Mouse (Mus musculus) liver, postnatal 0 days (tissue): ENCODE data around the gene Ube2l6.

Experiments
- CTCF ChIP-seq: sonication (generic); IDR thresholded peaks from 2 replicates; pipeline ENCODE4 v1.5.1; 2016; ENCODE audit warnings: antibody characterized with exemption, low read depth
- EP300 ChIP-seq: IDR thresholded peaks from 2 replicates; pipeline ENCODE4 v1.6.1; 2016; ENCODE audit warnings: antibody characterized with exemption, low read depth, mild to moderate bottlenecking

- TF ChIP-seq CTCF = no peak
- TF ChIP-seq EP300 = no peak
These were observed 48.5 kb upstream of the Ube2l6 start for GRCm38 (mm10) chr2:84750115-84750514.
